Mouse (Mus musculus) embryonic facial prominence, embryonic 10.5 days (tissue): ENCODE data around the gene Nkg7. TPM values are rescaled to one million over a fixed set of nuclear protein-coding genes. Genes with fewer than 3 reads are reported as not detected.

Experiments used
- DNase-seq: peaks from one replicate; pipeline ENCODE4 v3.0.0-alpha.2; 2017; ENCODE audit warnings: low spot score
- H3K27ac ChIP-seq: fragments of 300-500 bp; sonication (generic); replicated peaks from 2 replicates; pipeline ENCODE4 v1.5.1; 2016; ENCODE audit warnings: mild to moderate bottlenecking
- H3K27me3 ChIP-seq: fragments of 300-500 bp; sonication (generic); replicated peaks from 2 replicates; pipeline ENCODE4 v1.6.1; 2016; ENCODE audit warnings: low read depth, mild to moderate bottlenecking; ENCODE audit not compliant: poor library complexity, severe bottlenecking
- H3K36me3 ChIP-seq: fragments of 300-500 bp; sonication (generic); replicated peaks from 2 replicates; pipeline ENCODE4 v1.6.1; 2016; ENCODE audit warnings: mild to moderate bottlenecking, moderate library complexity
- H3K4me1 ChIP-seq: fragments of 300-500 bp; sonication (generic); 2 replicates; pipeline ENCODE4 v1.6.1; 2016
- H3K4me3 ChIP-seq: fragments of 300-500 bp; sonication (generic); 2 replicates; pipeline ENCODE4 v1.5.1; 2016; ENCODE audit warnings: mild to moderate bottlenecking, moderate library complexity
- H3K9me3 ChIP-seq: fragments of 300-500 bp; sonication (generic); 2 replicates; pipeline ENCODE4 v1.6.1; 2016; ENCODE audit warnings: mild to moderate bottlenecking
- WGBS: fragments of 180-500 bp; shearing (Covaris S2); methylation state at CpG from one replicate; pipeline ENCODE4 v1.1.7; 2016; 5-methylcytosine and 5-hydroxymethylcytosine counted together
- microRNA-seq: library from miRNA; unstranded; fragments of <30 nt; microRNA quantifications from one replicate; pipeline ENCODE4, GENCODE M21; 2017
- polyA plus RNA-seq: library from polyadenylated mRNA; unstranded; fragments of >200 nt; fragmentation: Nextera tagmentation; extraction: Ambion mirVana; gene quantifications from 2 replicates; pipeline ENCODE4 v1.2.1, GENCODE M21; 2016

Nkg7 gene
- polyA plus RNA-seq, 1 experiment from 2014 or later, result not detected

DNA sequence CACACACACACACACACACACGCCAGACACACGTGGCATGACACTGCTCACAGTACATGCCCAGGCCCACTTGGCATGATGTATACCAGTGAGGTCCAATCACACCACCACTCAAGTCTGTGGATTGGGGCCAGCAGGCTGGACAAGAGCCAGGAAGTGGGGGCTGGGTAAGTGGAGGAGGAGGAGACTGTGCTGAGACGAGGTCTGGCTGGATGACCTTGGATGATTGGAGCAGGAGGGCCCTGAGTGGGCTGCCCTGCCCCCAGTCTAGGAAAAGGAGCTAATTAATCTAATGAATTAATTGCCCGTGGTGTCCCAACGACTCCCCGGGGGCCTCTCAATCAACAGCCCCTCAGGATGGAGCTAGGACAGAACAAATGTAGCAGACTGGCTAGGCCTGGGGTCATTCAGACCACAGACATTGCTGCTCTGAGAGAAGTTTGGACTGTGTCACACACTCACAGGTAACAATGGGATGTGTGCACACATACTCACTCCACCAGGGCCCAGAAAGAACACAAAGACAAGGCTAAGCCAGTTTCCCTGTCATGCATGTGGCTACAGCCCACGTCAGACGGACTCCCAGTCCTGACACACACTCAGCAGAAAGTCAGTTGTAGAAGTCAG is 45.3 kb downstream of the Nkg7 start:
- Histone ChIP-seq H3K27me3 (peaks cover 27% of the 10 kb centered on the region), H3K4me3 (no peak overlapping the region), H3K36me3 (no peaks in the 10 kb centered on the region; the same call in 1 of the 2 replicates), H3K4me1 (peaks cover 7% of the 10 kb centered on the region), H3K9me3 (no peaks in the 10 kb centered on the region), H3K27ac (no peak overlapping the region)
- 65% methylated on average over 8 of the region's 8 CpGs for WGBS
- DNase-seq, result no peak

DNA sequence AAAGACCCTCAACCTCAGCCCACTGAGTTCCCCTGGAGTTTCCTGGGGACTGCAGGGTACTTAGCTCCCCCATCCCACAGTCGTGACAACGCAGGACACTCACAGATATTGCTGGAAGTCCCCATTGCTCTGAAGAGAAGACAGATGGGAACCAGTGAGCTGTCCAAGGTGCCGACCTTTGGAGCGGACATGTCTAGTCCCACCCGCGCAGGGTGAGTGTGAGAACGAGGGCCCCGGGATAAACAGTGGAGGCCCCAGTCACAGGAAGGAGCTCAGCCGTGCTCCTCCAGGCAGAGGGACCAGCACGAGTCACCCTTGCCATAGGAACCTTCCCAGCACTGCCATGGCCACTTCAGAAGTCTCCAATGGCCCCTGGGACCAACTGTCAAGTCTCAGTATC is 46.4 kb downstream of the Nkg7 start:
- Histone ChIP-seq H3K9me3 (no peaks in the 10 kb centered on the region), H3K4me1 (peaks cover 7% of the 10 kb centered on the region), H3K27ac (no peak overlapping the region), H3K4me3 (no peak overlapping the region), H3K27me3 (peaks cover 24% of the 10 kb centered on the region), H3K36me3 (no peaks in the 10 kb centered on the region; the same call in 1 of the 2 replicates)
- DNase-seq, result peak; percentile 55
- WGBS, result 17% methylated on average over 10 of the region's 10 CpGs

Small RNA genes lying within 50 kb of the gene (microRNA-seq; reads per million reads assigned to microRNA genes)
- gene Mir7051, result not detected

Other genes with a start within 250 kb of the Nkg7 start
- 10.5 and 10.6 TPM in 2 replicates for gene Zfp715, start 123.8 kb upstream of the Nkg7 start, polyA plus RNA-seq
- 0.13 and 0.15 TPM in 2 replicates for gene Siglecf, start 85.7 kb upstream of the Nkg7 start, polyA plus RNA-seq
- 0.06 and 0.16 TPM in 2 replicates for gene Siglecg, start 28.9 kb upstream of the Nkg7 start, polyA plus RNA-seq
- 0.17 TPM in 1 of 2 replicates, not detected in the other for gene Lim2, start 9.4 kb upstream of the Nkg7 start, polyA plus RNA-seq
- gene Cldnd2, start 3.7 kb downstream of the Nkg7 start, polyA plus RNA-seq, result not detected in 2 replicates
- gene Etfb, start 7.0 kb downstream of the Nkg7 start, polyA plus RNA-seq, result 231 and 252 TPM in 2 replicates
- gene Gm45233, start 7.1 kb downstream of the Nkg7 start, polyA plus RNA-seq, result 0.24 and 0.67 TPM in 2 replicates
- 1.2 and 2.3 TPM in 2 replicates for gene Vsig10l, start 26.1 kb downstream of the Nkg7 start, polyA plus RNA-seq
- gene Iglon5, start 53.0 kb downstream of the Nkg7 start, polyA plus RNA-seq, result 0.70 and 0.71 TPM in 2 replicates
- not detected in 2 replicates for gene 4931406B18Rik, start 68.9 kb downstream of the Nkg7 start, polyA plus RNA-seq
- gene Cd33, start 107.4 kb downstream of the Nkg7 start, polyA plus RNA-seq, result 0.39 and 0.51 TPM in 2 replicates
- 5.4 and 6.2 TPM in 2 replicates for gene Zfp658, start 125.2 kb downstream of the Nkg7 start, polyA plus RNA-seq
- gene Zfp719, start 142.5 kb downstream of the Nkg7 start, polyA plus RNA-seq, result 15.0 and 15.6 TPM in 2 replicates
- gene Zfp819, start 170.1 kb downstream of the Nkg7 start, polyA plus RNA-seq, result 1.1 and 1.4 TPM in 2 replicates
- not detected in 2 replicates for gene Ceacam18, start 197.6 kb downstream of the Nkg7 start, polyA plus RNA-seq
- gene Siglece, start 223.1 kb downstream of the Nkg7 start, polyA plus RNA-seq, result 0.25 and 0.52 TPM in 2 replicates
- gene Ctu1, start 234.9 kb downstream of the Nkg7 start, polyA plus RNA-seq, result 18.1 and 18.7 TPM in 2 replicates